Mouse (Mus musculus): ENCODE measurements at regions not wholly inside any gene's neighbourhood (a gene's known extent, or its start where the extent isn't known, plus 50 kb on each side); places are given as distances from the start of the nearest gene placed in this dataset.

DNA sequence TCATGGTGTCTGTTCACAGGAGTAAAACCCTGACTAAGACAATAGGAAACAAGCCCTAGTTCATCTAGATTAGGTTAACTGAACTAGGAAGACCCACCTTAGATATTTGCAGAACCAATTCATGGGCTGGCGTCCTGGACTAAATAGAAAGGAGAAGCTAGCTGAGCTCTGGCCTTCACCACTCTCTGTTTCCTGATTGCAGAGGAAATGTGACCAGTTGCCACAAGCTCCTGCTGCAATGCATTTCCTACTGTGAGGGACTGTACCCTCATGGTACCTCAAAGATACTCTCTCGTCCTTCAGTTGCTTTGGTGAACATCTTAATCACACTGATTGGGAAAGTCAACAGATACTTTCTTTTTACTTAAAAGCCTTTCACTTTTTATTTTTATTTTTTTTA is 222.9 kb upstream of the Id2 start:
- no peak for DNase-seq (ENCODE audit: low spot score)
- Histone ChIP-seq H3K4me1 (ENCODE audit: insufficient read depth, low read depth, low read length) (no peaks in the 10 kb centered on the region; the same call in 1 of the 2 replicates), H3K9ac (replicated peaks; ENCODE audit: low read depth) (no peak overlapping the region), H3K4me3 (ENCODE audit: low read depth, low read length) (no peak overlapping the region), H3K9me3 (ENCODE audit: low read length) (no peaks in the 10 kb centered on the region), H3K4me2 (replicated peaks; ENCODE audit: low read depth, low read length) (no peak overlapping the region), H3K36me3 (ENCODE audit: insufficient read depth, low read length) (no peaks in the 10 kb centered on the region), H3K27ac (ENCODE audit: low read length) (no peak overlapping the region), H3K27me3 (replicated peaks; ENCODE audit: insufficient read depth, low read length) (no peaks in the 10 kb centered on the region)
- TF ChIP-seq EP300 (IDR thresholded peaks at IDR 0.05), result no peak
- TF ChIP-seq CTCF (IDR thresholded peaks at IDR 0.05), result no peak
- no peak for ATAC-seq
- 94% methylated on average over 2 of the region's 2 CpGs for WGBS

DNA sequence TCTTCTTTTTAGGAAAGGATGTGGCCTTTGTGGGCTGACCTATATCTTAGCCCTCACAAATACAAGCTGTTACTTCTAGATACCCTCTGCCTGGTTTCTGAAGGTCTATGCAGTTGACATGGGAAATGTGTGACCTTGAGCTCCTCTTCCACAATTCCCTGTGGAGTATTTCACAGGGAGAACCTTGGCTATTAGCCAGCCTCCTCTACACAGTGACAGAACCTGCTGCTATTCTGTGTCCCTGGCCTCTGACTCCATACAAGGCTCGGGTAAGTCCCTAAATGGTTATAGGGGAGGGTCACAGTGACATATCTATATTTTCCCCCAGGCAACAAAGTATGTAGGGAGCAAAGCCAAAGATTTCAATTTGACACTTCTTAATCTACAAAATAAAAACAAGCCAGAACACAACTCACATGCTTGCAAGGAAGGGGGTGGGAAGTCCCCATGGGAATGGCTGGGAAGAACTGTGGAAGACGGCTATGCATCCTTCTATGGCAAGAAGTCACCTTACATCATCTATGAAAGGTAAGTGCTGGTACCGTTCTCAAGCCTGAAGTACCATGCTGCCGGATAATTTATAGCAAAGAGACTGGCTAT is 221.2 kb upstream of the Id2 start:
- no peak overlapping the region for H3K27ac ChIP-seq (ENCODE audit: low read length)
- H3K9ac ChIP-seq (replicated peaks; ENCODE audit: low read depth), result no peak overlapping the region
- H3K4me2 ChIP-seq (replicated peaks; ENCODE audit: low read depth, low read length), result no peak overlapping the region
- H3K4me1 ChIP-seq (ENCODE audit: insufficient read depth, low read depth, low read length), result no peaks in the 10 kb centered on the region; the same call in 1 of the 2 replicates
- DNase-seq (ENCODE audit: low spot score), result no peak
- no peak overlapping the region for H3K4me3 ChIP-seq (ENCODE audit: low read depth, low read length)
- no peaks in the 10 kb centered on the region for H3K9me3 ChIP-seq (ENCODE audit: low read length)
- no peak for ATAC-seq
- WGBS, result 52% methylated on average over 4 of the region's 4 CpGs
- no peaks in the 10 kb centered on the region for H3K27me3 ChIP-seq (replicated peaks; ENCODE audit: insufficient read depth, low read length)
- H3K36me3 ChIP-seq (ENCODE audit: insufficient read depth, low read length), result no peaks in the 10 kb centered on the region
- TF ChIP-seq EP300 (IDR thresholded peaks at IDR 0.05) (no peak), CTCF (IDR thresholded peaks at IDR 0.05) (no peak)

DNA sequence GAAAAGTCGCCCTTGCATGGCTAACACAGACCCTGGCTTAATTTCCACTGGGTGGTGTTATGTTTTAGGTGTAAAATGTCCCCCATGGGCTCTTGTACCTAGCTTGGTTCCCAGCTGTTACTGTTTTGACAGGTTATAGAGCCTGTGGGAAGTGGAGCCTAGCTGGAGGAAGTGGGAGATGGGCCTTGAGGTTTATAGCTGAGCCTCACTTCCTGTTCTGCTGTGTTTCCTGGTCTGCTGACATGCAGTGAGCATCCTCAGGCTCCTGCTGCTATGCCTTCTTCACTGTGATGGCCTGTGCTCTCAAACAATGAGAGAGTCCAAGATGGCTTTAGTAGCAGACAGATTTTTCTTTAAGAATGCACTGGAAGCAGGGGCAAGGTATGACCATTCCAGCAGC is 219.0 kb upstream of the Id2 start:
- Histone ChIP-seq H3K27me3 (replicated peaks; ENCODE audit: insufficient read depth, low read length) (no peaks in the 10 kb centered on the region), H3K9ac (replicated peaks; ENCODE audit: low read depth) (no peak overlapping the region), H3K4me1 (ENCODE audit: insufficient read depth, low read depth, low read length) (peaks cover under 1% of the 10 kb centered on the region; the same call in 1 of the 2 replicates), H3K36me3 (ENCODE audit: insufficient read depth, low read length) (no peaks in the 10 kb centered on the region), H3K27ac (ENCODE audit: low read length) (no peak overlapping the region), H3K9me3 (ENCODE audit: low read length) (no peaks in the 10 kb centered on the region), H3K4me2 (replicated peaks; ENCODE audit: low read depth, low read length) (no peak overlapping the region), H3K4me3 (ENCODE audit: low read depth, low read length) (no peak overlapping the region)
- TF ChIP-seq CTCF (IDR thresholded peaks at IDR 0.05) (no peak), EP300 (IDR thresholded peaks at IDR 0.05) (no peak)
- DNase-seq (ENCODE audit: low spot score) (no peak), ATAC-seq (no peak)
- WGBS, result 93% methylated on average over 1 of the region's 1 CpGs

DNA sequence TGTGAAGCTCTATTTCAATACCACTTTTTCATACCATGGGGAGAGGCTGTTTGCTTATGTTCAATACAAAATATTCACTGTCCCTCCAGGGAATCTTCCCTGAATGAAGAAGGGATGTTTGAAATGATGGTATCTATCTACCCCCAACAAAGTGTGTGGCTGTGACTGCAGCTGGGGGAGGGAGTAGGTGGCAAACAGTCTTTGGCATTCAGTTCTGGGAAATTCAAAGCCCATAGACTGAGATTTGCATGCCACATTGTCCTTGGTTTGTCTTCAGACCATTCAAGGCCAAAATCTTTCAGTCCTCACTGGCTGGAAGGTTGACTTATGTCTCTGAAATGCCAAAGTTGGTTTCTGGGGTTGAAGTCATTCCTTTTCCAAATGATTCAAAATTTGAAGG is 216.3 kb upstream of the Id2 start:
- Histone ChIP-seq H3K9ac (replicated peaks; ENCODE audit: low read depth) (no peak overlapping the region), H3K9me3 (ENCODE audit: low read length) (no peaks in the 10 kb centered on the region), H3K4me2 (replicated peaks; ENCODE audit: low read depth, low read length) (no peak overlapping the region), H3K27me3 (replicated peaks; ENCODE audit: insufficient read depth, low read length) (no peaks in the 10 kb centered on the region), H3K27ac (ENCODE audit: low read length) (no peak overlapping the region), H3K36me3 (ENCODE audit: insufficient read depth, low read length) (no peaks in the 10 kb centered on the region), H3K4me3 (ENCODE audit: low read depth, low read length) (no peak overlapping the region), H3K4me1 (ENCODE audit: insufficient read depth, low read depth, low read length) (peaks cover 3% of the 10 kb centered on the region; the same call in 1 of the 2 replicates)
- ATAC-seq, result no peak
- DNase-seq (ENCODE audit: low spot score), result no peak
- TF ChIP-seq CTCF (IDR thresholded peaks at IDR 0.05), result no peak
- no peak for TF ChIP-seq EP300 (IDR thresholded peaks at IDR 0.05)

DNA sequence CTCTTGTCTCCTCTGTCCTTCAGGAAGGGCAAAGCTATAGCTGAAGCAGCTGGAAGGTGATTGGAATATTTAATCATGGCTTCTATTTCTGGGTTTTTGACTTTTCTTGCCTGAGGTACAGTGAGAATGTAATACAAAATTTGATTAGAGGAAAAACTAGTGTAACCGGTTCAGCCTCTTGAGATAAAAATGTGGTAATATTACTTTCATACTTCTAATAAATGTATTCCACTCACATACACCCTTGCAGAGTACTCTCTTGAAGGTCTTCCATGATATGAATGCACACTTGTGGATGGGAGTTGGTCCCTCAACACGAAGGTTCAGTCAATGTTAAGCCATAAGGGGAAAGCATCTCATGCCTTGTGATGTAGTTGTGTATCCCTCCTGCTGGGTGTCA is 215.4 kb upstream of the Id2 start:
- H3K4me3 ChIP-seq (ENCODE audit: low read depth, low read length), result no peak overlapping the region
- WGBS, result 60% methylated on average over 2 of the region's 2 CpGs
- no peak overlapping the region for H3K9ac ChIP-seq (replicated peaks; ENCODE audit: low read depth)
- DNase-seq (ENCODE audit: low spot score) (peak; percentile 73), ATAC-seq (peak; percentile 59)
- no peaks in the 10 kb centered on the region for H3K36me3 ChIP-seq (ENCODE audit: insufficient read depth, low read length)
- peak overlapping the region; percentile 62; the same call in 1 of the 2 replicates for H3K27ac ChIP-seq (ENCODE audit: low read length)
- H3K4me2 ChIP-seq (replicated peaks; ENCODE audit: low read depth, low read length), result no peak overlapping the region
- H3K4me1 ChIP-seq (ENCODE audit: insufficient read depth, low read depth, low read length), result peaks cover 3% of the 10 kb centered on the region; the same call in 1 of the 2 replicates
- no peaks in the 10 kb centered on the region for H3K27me3 ChIP-seq (replicated peaks; ENCODE audit: insufficient read depth, low read length)
- TF ChIP-seq CTCF (IDR thresholded peaks at IDR 0.05) (no peak), EP300 (IDR thresholded peaks at IDR 0.05) (no peak; the same call in 1 of the 2 replicates)
- H3K9me3 ChIP-seq (ENCODE audit: low read length), result no peaks in the 10 kb centered on the region

DNA sequence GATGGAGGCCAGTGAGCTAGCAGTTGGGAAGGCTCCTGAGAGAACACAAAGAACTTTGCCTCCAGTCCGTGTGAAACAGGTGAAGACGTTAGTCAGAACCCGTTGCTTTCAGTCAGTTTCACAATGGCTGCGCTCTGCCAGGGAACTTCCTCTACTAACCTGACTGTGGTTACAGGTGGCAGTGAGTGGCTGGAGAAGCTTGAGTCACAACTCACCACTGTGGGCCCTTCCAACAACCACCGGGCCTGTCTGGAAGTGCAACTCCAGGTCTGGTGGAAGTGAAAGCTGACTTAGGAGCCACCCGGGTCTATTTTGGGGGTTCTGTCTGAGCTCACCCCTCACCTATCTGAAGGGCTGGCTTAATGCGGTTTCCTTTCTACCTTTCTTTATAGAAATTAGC is 214.8 kb upstream of the Id2 start:
- Histone ChIP-seq H3K9me3 (ENCODE audit: low read length) (no peaks in the 10 kb centered on the region), H3K4me1 (ENCODE audit: insufficient read depth, low read depth, low read length) (peaks cover 3% of the 10 kb centered on the region; the same call in 1 of the 2 replicates), H3K4me3 (ENCODE audit: low read depth, low read length) (no peak overlapping the region), H3K27ac (ENCODE audit: low read length) (peak overlapping the region; percentile 62; the same call in 1 of the 2 replicates), H3K4me2 (replicated peaks; ENCODE audit: low read depth, low read length) (no peak overlapping the region), H3K27me3 (replicated peaks; ENCODE audit: insufficient read depth, low read length) (no peaks in the 10 kb centered on the region), H3K36me3 (ENCODE audit: insufficient read depth, low read length) (no peaks in the 10 kb centered on the region), H3K9ac (replicated peaks; ENCODE audit: low read depth) (no peak overlapping the region)
- 73% methylated on average over 7 of the region's 7 CpGs for WGBS
- TF ChIP-seq CTCF (IDR thresholded peaks at IDR 0.05) (no peak), EP300 (IDR thresholded peaks at IDR 0.05) (no peak)
- ATAC-seq (peak; percentile 42), DNase-seq (ENCODE audit: low spot score) (peak; percentile 40)

All from lung, postnatal 0 days (tissue).